Mouse (Mus musculus): Measurements from ENCODE around the gene Fbxw4. TPM values are rescaled to one million over a fixed set of nuclear protein-coding genes. Genes with fewer than 3 reads are reported as not detected.

Gene Fbxw4
- polyA plus RNA-seq, 2 experiments: 6.6 to 52.2 TPM

- Histone ChIP-seq H3K27me3 (ENCODE audit: control insufficient read depth, insufficient read depth, low read length) (peaks cover 24% of the 10 kb centered on the region), H3K36me3 (ENCODE audit: control insufficient read depth, insufficient read depth, low read length) (no peaks in the 10 kb centered on the region), H3K4me3 (replicated peaks; ENCODE audit: low read length) (peak overlapping the region; percentile 39), H3K4me1 (ENCODE audit: control insufficient read depth, insufficient read depth, low read length) (peaks cover 5% of the 10 kb centered on the region; the same call in 1 of the 2 replicates), H3K27ac (replicated peaks; ENCODE audit: low read depth, low read length) (no peak overlapping the region), H3K9me3 (ENCODE audit: control insufficient read depth, low read length) (no peaks in the 10 kb centered on the region), H3K4me2 (replicated peaks; ENCODE audit: low read depth, low read length, severe bottlenecking) (peak overlapping the region; percentile 76), H3K9ac (ENCODE audit: low read depth, low read length, severe bottlenecking) (peak overlapping the region; percentile 45)
- peak; percentile 42; the same call in 1 of the 2 replicates for ATAC-seq (ENCODE audit: low FRiP score, low read depth)
- WGBS: 2% methylated on average over 35 of the region's 58 CpGs
- DNase-seq (ENCODE audit: low spot score): peak; percentile 39
- TF ChIP-seq POLR2A (IDR thresholded peaks at IDR 0.05; ENCODE audit: borderline replicate concordance, extremely low read depth, insufficient read depth, insufficient read length): no peak
Observed at GRCm38 (mm10) chr19:45541409-45542041, 118.6 kb downstream of the Fbxw4 start.

GRCm38 (mm10) chr19:45540657-45541408 lies 119.3 kb downstream of the Fbxw4 start:
- no peak for ATAC-seq (ENCODE audit: low FRiP score, low read depth)
- no peak overlapping the region for H3K27ac ChIP-seq (replicated peaks; ENCODE audit: low read depth, low read length)

GRCm38 (mm10) chr19:45537505-45537904 lies 122.6 kb downstream of the Fbxw4 start:
- H3K4me2 ChIP-seq (replicated peaks; ENCODE audit: low read depth, low read length, severe bottlenecking): no peak overlapping the region
- DNase-seq (ENCODE audit: low spot score): peak; percentile 55
- H3K4me3 ChIP-seq (replicated peaks; ENCODE audit: low read length): no peak overlapping the region
- WGBS: 62% methylated on average over 1 of the region's 1 CpGs
- H3K9ac ChIP-seq (ENCODE audit: low read depth, low read length, severe bottlenecking): no peak overlapping the region
- no peak for ATAC-seq (ENCODE audit: low FRiP score, low read depth)
- no peak overlapping the region for H3K27ac ChIP-seq (replicated peaks; ENCODE audit: low read depth, low read length)
- 0 out of 2 replicates have a peak, but pooled peaks cover 6% of the 10 kb centered on the region for H3K4me1 ChIP-seq (ENCODE audit: control insufficient read depth, insufficient read depth, low read length)
- H3K9me3 ChIP-seq (ENCODE audit: control insufficient read depth, low read length): no peaks in the 10 kb centered on the region
- H3K36me3 ChIP-seq (ENCODE audit: control insufficient read depth, insufficient read depth, low read length): no peaks in the 10 kb centered on the region
- H3K27me3 ChIP-seq (ENCODE audit: control insufficient read depth, insufficient read depth, low read length): peaks cover 14% of the 10 kb centered on the region
- TF ChIP-seq POLR2A (IDR thresholded peaks at IDR 0.05; ENCODE audit: borderline replicate concordance, extremely low read depth, insufficient read depth, insufficient read length): no peak

More at GRCm38 (mm10) chr19:45540657-45541408, 119.3 kb downstream of the Fbxw4 start:
- Histone ChIP-seq H3K4me3 (replicated peaks; ENCODE audit: low read length) (peak overlapping the region; percentile 39), H3K9me3 (ENCODE audit: control insufficient read depth, low read length) (no peaks in the 10 kb centered on the region), H3K4me1 (ENCODE audit: control insufficient read depth, insufficient read depth, low read length) (peaks cover 5% of the 10 kb centered on the region; the same call in 1 of the 2 replicates), H3K27me3 (ENCODE audit: control insufficient read depth, insufficient read depth, low read length) (peaks cover 24% of the 10 kb centered on the region), H3K4me2 (replicated peaks; ENCODE audit: low read depth, low read length, severe bottlenecking) (peak overlapping the region; percentile 76), H3K9ac (ENCODE audit: low read depth, low read length, severe bottlenecking) (no peak overlapping the region), H3K36me3 (ENCODE audit: control insufficient read depth, insufficient read depth, low read length) (no peaks in the 10 kb centered on the region)
- no peak for DNase-seq (ENCODE audit: low spot score)
- WGBS: 26% methylated on average over 8 of the region's 8 CpGs
- TF ChIP-seq POLR2A (IDR thresholded peaks at IDR 0.05; ENCODE audit: borderline replicate concordance, extremely low read depth, insufficient read depth, insufficient read length): no peak

- no peaks in the 10 kb centered on the region for H3K9me3 ChIP-seq (ENCODE audit: control insufficient read depth, low read length)
- WGBS: 34% methylated on average over 6 of the region's 6 CpGs
- DNase-seq (ENCODE audit: low spot score): no peak
- ATAC-seq (ENCODE audit: low FRiP score, low read depth): no peak
- H3K4me2 ChIP-seq (replicated peaks; ENCODE audit: low read depth, low read length, severe bottlenecking): no peak overlapping the region
- H3K27ac ChIP-seq (replicated peaks; ENCODE audit: low read depth, low read length): no peak overlapping the region
- no peak overlapping the region for H3K9ac ChIP-seq (ENCODE audit: low read depth, low read length, severe bottlenecking)
- H3K4me3 ChIP-seq (replicated peaks; ENCODE audit: low read length): no peak overlapping the region
- no peak for TF ChIP-seq POLR2A (IDR thresholded peaks at IDR 0.05; ENCODE audit: borderline replicate concordance, extremely low read depth, insufficient read depth, insufficient read length)
- peaks cover 3% of the 10 kb centered on the region; the same call in 1 of the 2 replicates for H3K36me3 ChIP-seq (ENCODE audit: control insufficient read depth, insufficient read depth, low read length)
- H3K27me3 ChIP-seq (ENCODE audit: control insufficient read depth, insufficient read depth, low read length): peaks cover under 1% of the 10 kb centered on the region; the same call in 1 of the 2 replicates
- H3K4me1 ChIP-seq (ENCODE audit: control insufficient read depth, insufficient read depth, low read length): 0 out of 2 replicates have a peak, but pooled peaks cover 6% of the 10 kb centered on the region
Observed at GRCm38 (mm10) chr19:45535929-45536328, 124.2 kb downstream of the Fbxw4 start.

GRCm38 (mm10) chr19:45535214-45535735 lies 124.8 kb downstream of the Fbxw4 start:
- H3K9ac ChIP-seq (ENCODE audit: low read depth, low read length, severe bottlenecking): no peak overlapping the region
- DNase-seq (ENCODE audit: low spot score) (no peak), ATAC-seq (ENCODE audit: low FRiP score, low read depth) (no peak)
- H3K36me3 ChIP-seq (ENCODE audit: control insufficient read depth, insufficient read depth, low read length): peaks cover 4% of the 10 kb centered on the region; the same call in 1 of the 2 replicates
- no peaks in the 10 kb centered on the region for H3K9me3 ChIP-seq (ENCODE audit: control insufficient read depth, low read length)
- WGBS: 42% methylated on average over 8 of the region's 8 CpGs
- no peak for TF ChIP-seq POLR2A (IDR thresholded peaks at IDR 0.05; ENCODE audit: borderline replicate concordance, extremely low read depth, insufficient read depth, insufficient read length)
- no peak overlapping the region for H3K4me3 ChIP-seq (replicated peaks; ENCODE audit: low read length)
- no peak overlapping the region for H3K4me2 ChIP-seq (replicated peaks; ENCODE audit: low read depth, low read length, severe bottlenecking)
- no peak overlapping the region for H3K27ac ChIP-seq (replicated peaks; ENCODE audit: low read depth, low read length)
- 0 out of 2 replicates have a peak, but pooled peaks cover 6% of the 10 kb centered on the region for H3K4me1 ChIP-seq (ENCODE audit: control insufficient read depth, insufficient read depth, low read length)
- no peaks in the 10 kb centered on the region for H3K27me3 ChIP-seq (ENCODE audit: control insufficient read depth, insufficient read depth, low read length)

Data from limb, embryonic 14.5 days (tissue).